Mouse (Mus musculus) neural tube, embryonic 12.5 days (tissue): Measurements from ENCODE around the gene Vmn1r51. TPM values are rescaled to one million over a fixed set of nuclear protein-coding genes. Genes with fewer than 3 reads are reported as not detected.
"Not testable (repeated sequence)": the region's sequence is repeated elsewhere in the genome, so short reads cannot be mapped to it uniquely, and the experiment has no call there.

Experiments used
- ATAC-seq: fragments of 200-750 bp; cut with Nextera tagmentation; 2 replicates; pipeline ENCODE4 v1.8.0; 2017; ENCODE audit warnings: low read depth, mild to moderate bottlenecking, moderate TSS enrichment, moderate library complexity; ENCODE audit not compliant: low FRiP score
- H3K27ac ChIP-seq: fragments of 300-500 bp; sonication (generic); 2 replicates; pipeline ENCODE4 v1.5.1; 2016
- H3K27me3 ChIP-seq: fragments of 300-500 bp; sonication (generic); replicated peaks from 2 replicates; pipeline ENCODE4 v1.6.1; 2016; ENCODE audit warnings: mild to moderate bottlenecking
- H3K36me3 ChIP-seq: fragments of 300-500 bp; sonication (generic); 2 replicates; pipeline ENCODE4 v1.6.1; 2016; ENCODE audit warnings: mild to moderate bottlenecking
- H3K4me1 ChIP-seq: fragments of 300-500 bp; sonication (generic); 2 replicates; pipeline ENCODE4 v1.6.1; 2016
- H3K4me2 ChIP-seq: fragments of 300-500 bp; sonication (generic); replicated peaks from 2 replicates; pipeline ENCODE4 v1.6.1; 2016; ENCODE audit warnings: mild to moderate bottlenecking
- H3K4me3 ChIP-seq: fragments of 300-500 bp; sonication (generic); 2 replicates; pipeline ENCODE4 v1.5.1; 2016
- H3K9ac ChIP-seq: fragments of 300-500 bp; sonication (generic); 2 replicates; pipeline ENCODE4 v1.6.1; 2016; ENCODE audit warnings: mild to moderate bottlenecking
- H3K9me3 ChIP-seq: fragments of 300-500 bp; sonication (generic); 2 replicates; pipeline ENCODE4 v1.6.1; 2016; ENCODE audit warnings: mild to moderate bottlenecking
- WGBS: fragments of 180-500 bp; shearing (Covaris S2); methylation state at CpG from one replicate; pipeline ENCODE4 v1.1.7; 2016; 5-methylcytosine and 5-hydroxymethylcytosine counted together
- polyA plus RNA-seq: library from polyadenylated mRNA; unstranded; fragments of >200 nt; fragmentation: Nextera tagmentation; extraction: Ambion mirVana; gene quantifications from 2 replicates; pipeline ENCODE4 v1.2.1, GENCODE M21; 2016

The Vmn1r51 gene
- not detected in 2 replicates for polyA plus RNA-seq

- H3K4me1 ChIP-seq, ATAC-seq, H3K27ac ChIP-seq, H3K27me3 ChIP-seq, H3K36me3 ChIP-seq, H3K9me3 ChIP-seq, H3K9ac ChIP-seq, H3K4me2 ChIP-seq, H3K4me3 ChIP-seq: not testable (repeated sequence)
- 91% methylated on average over 1 of the region's 1 CpGs for WGBS
Observed at GRCm38 (mm10) chr6:90122296-90122695, at the start of gene Vmn1r51. Gene Vmn1r51, plus strand, starts transcription at chr6:90122596.

- no peak within 1 kb of the TSS for H3K9ac ChIP-seq
- H3K4me1 ChIP-seq = no peaks in the 10 kb centered on the region
- no peaks in the 10 kb centered on the region for H3K36me3 ChIP-seq
- H3K27ac ChIP-seq = no peak within 1 kb of the TSS
- H3K27me3 ChIP-seq = no peaks in the 10 kb centered on the region
- H3K9me3 ChIP-seq = peaks cover 10% of the 10 kb centered on the region; the same call in 1 of the 2 replicates
- H3K4me3 ChIP-seq = no peak within 1 kb of the TSS
- no peak for ATAC-seq
- 78% methylated on average over 4 of the region's 4 CpGs for WGBS
- no peak within 1 kb of the TSS for H3K4me2 ChIP-seq
Observed at GRCm38 (mm10) chr6:90078406-90078805, 44.0 kb upstream of the Vmn1r51 start, which contains the start of gene Vmn1r49. Gene Vmn1r49, minus strand, starts transcription at chr6:90078506.

- Histone ChIP-seq H3K4me2 (no peak overlapping the region), H3K27me3 (no peaks in the 10 kb centered on the region), H3K4me1 (no peaks in the 10 kb centered on the region), H3K36me3 (no peaks in the 10 kb centered on the region), H3K9ac (no peak overlapping the region), H3K9me3 (peaks cover 17% of the 10 kb centered on the region; the same call in 1 of the 2 replicates), H3K4me3 (no peak overlapping the region), H3K27ac (no peak overlapping the region)
- WGBS = 94% methylated on average over 2 of the region's 2 CpGs
- ATAC-seq = no peak
Observed at GRCm38 (mm10) chr6:90100566-90100965, 21.8 kb upstream of the Vmn1r51 start.

GRCm38 (mm10) chr6:90101130-90101529 lies 21.3 kb upstream of the Vmn1r51 start, which contains the start of gene Vmn1r50:
Gene Vmn1r50, plus strand, starts transcription at chr6:90101430.
- H3K4me3 ChIP-seq = no peak within 1 kb of the TSS
- H3K4me2 ChIP-seq = no peak within 1 kb of the TSS
- H3K36me3 ChIP-seq = no peaks in the 10 kb centered on the region
- no peak for ATAC-seq
- 68% methylated on average over 2 of the region's 2 CpGs for WGBS
- no peak within 1 kb of the TSS for H3K27ac ChIP-seq
- H3K9ac ChIP-seq = no peak within 1 kb of the TSS
- peaks cover 12% of the 10 kb centered on the region; the same call in 1 of the 2 replicates for H3K9me3 ChIP-seq
- H3K4me1 ChIP-seq = no peaks in the 10 kb centered on the region
- H3K27me3 ChIP-seq = no peaks in the 10 kb centered on the region

- H3K9ac ChIP-seq = no peak overlapping the region
- no peak overlapping the region for H3K4me2 ChIP-seq
- H3K4me1 ChIP-seq = no peaks in the 10 kb centered on the region
- no peak for ATAC-seq
- no peak overlapping the region for H3K27ac ChIP-seq
- H3K27me3 ChIP-seq = no peaks in the 10 kb centered on the region
- 66% methylated on average over 3 of the region's 3 CpGs for WGBS
- no peaks in the 10 kb centered on the region for H3K9me3 ChIP-seq
- H3K36me3 ChIP-seq = no peaks in the 10 kb centered on the region
- H3K4me3 ChIP-seq = no peak overlapping the region
Observed at GRCm38 (mm10) chr6:90160139-90160538, 37.7 kb downstream of the Vmn1r51 start.

- H3K4me2 ChIP-seq = no peak within 1 kb of the TSS
- no peaks in the 10 kb centered on the region for H3K36me3 ChIP-seq
- H3K4me3 ChIP-seq = no peak within 1 kb of the TSS
- 80% methylated on average over 2 of the region's 2 CpGs for WGBS
- ATAC-seq = no peak
- no peaks in the 10 kb centered on the region for H3K27me3 ChIP-seq
- no peak within 1 kb of the TSS for H3K9ac ChIP-seq
- H3K27ac ChIP-seq = no peak within 1 kb of the TSS
- 0 out of 2 replicates have a peak, but pooled peaks cover 5% of the 10 kb centered on the region for H3K9me3 ChIP-seq
- H3K4me1 ChIP-seq = no peaks in the 10 kb centered on the region
Observed at GRCm38 (mm10) chr6:90174508-90174907, 52.1 kb downstream of the Vmn1r51 start, which contains the start of gene Vmn1r52. Gene Vmn1r52, plus strand, starts transcription at chr6:90174808.

Other genes starting within 250 kb of the Vmn1r51 start
- not detected in 2 replicates for gene Vmn1r42, start 246.2 kb upstream of the Vmn1r51 start, polyA plus RNA-seq
- gene Vmn1r43, start 246.2 kb upstream of the Vmn1r51 start, polyA plus RNA-seq = not detected in 2 replicates
- gene Vmn1r44, start 238.9 kb upstream of the Vmn1r51 start, polyA plus RNA-seq = not detected in 2 replicates
- not detected in 2 replicates for gene Vmn1r45, start 182.0 kb upstream of the Vmn1r51 start, polyA plus RNA-seq
- gene Vmn1r46, start 153.3 kb upstream of the Vmn1r51 start, polyA plus RNA-seq = not detected in 2 replicates
- gene Vmn1r47, start 106.4 kb upstream of the Vmn1r51 start, polyA plus RNA-seq = not detected in 2 replicates
- gene Vmn1r48, start 85.8 kb upstream of the Vmn1r51 start, polyA plus RNA-seq = not detected in 2 replicates
- not detected in 2 replicates for gene Vmn1r49, start 44.1 kb upstream of the Vmn1r51 start, polyA plus RNA-seq
- not detected in 2 replicates for gene Vmn1r50, start 21.2 kb upstream of the Vmn1r51 start, polyA plus RNA-seq
- gene Vmn1r52, start 52.2 kb downstream of the Vmn1r51 start, polyA plus RNA-seq = not detected in 2 replicates
- gene V1ra8, start 80.2 kb downstream of the Vmn1r51 start, polyA plus RNA-seq = not detected in 2 replicates
- gene Vmn1r53, start 101.8 kb downstream of the Vmn1r51 start, polyA plus RNA-seq = not detected in 2 replicates
- gene Vmn1r54, start 123.7 kb downstream of the Vmn1r51 start, polyA plus RNA-seq = not detected in 2 replicates
- not detected in 2 replicates for gene BC048671, start 178.6 kb downstream of the Vmn1r51 start, polyA plus RNA-seq
- gene Chst13, start 202.6 kb downstream of the Vmn1r51 start, polyA plus RNA-seq = not detected in 2 replicates
- not detected in 2 replicates for gene Uroc1, start 210.7 kb downstream of the Vmn1r51 start, polyA plus RNA-seq
- gene Zxdc, start 246.9 kb downstream of the Vmn1r51 start, polyA plus RNA-seq = 13.0 and 13.3 TPM in 2 replicates